Mouse (Mus musculus) olfactory bulb, adult 2 months (tissue): ENCODE measurements around the gene Hist2h2bb.

Experiments
- CTCF ChIP-seq: fragments of 200-500 bp; IDR thresholded peaks from 2 replicates; pipeline ENCODE4 v1.5.1; 2012; ENCODE audit warnings: low read depth, mild to moderate bottlenecking, low read length, moderate library complexity; ENCODE audit not compliant: insufficient read depth
- POLR2A ChIP-seq: fragments of 200-500 bp; IDR thresholded peaks from 2 replicates; pipeline ENCODE4 v1.6.1; 2012; ENCODE audit warnings: mild to moderate bottlenecking, low read depth, low read length, moderate library complexity; ENCODE audit not compliant: insufficient read depth

DNA sequence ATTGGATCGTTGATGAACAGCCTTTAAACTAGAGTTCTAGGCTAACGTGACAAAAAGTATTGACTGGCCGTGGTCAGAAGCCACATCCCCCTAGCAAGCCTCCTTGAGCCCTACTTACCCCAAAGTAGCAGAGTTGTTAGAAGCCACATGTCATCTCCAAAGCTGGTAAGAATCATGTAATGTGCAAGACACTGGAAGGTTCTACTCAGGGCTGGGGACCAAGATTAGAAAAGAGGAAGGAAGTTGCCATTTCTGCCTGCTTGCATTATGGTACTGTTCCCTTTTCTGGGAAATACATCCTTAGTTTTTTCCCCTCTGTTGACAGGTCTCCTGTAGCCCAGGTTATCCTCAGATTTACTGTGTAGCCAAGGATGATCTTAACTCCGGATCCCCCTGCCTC lies 24.2 kb downstream of the Hist2h2bb start, which contains the start of gene Fcgr1:
- TF ChIP-seq CTCF, result no peak
- no peak for TF ChIP-seq POLR2A
